Mouse (Mus musculus) forebrain, embryonic 14.5 days (tissue): ENCODE data around the gene Obscn. TPM values are rescaled to one million over a fixed set of nuclear protein-coding genes. Genes with fewer than 3 reads are reported as not detected.

Source experiments
- ATAC-seq: fragments of 200-750 bp; cut with Nextera tagmentation; 2 replicates; pipeline ENCODE4 v1.8.0; 2017; ENCODE audit warnings: mild to moderate bottlenecking, moderate library complexity
- DNase-seq: peaks from one replicate; pipeline ENCODE4 v3.0.0-alpha.2; 2015; ENCODE audit warnings: low spot score
- H3K27ac ChIP-seq: fragments of 300-500 bp; sonication (generic); 2 replicates; pipeline ENCODE4 v1.5.1; 2014; ENCODE audit warnings: low read depth, mild to moderate bottlenecking, control low read depth, low read length, moderate library complexity
- H3K27me3 ChIP-seq: fragments of 300-500 bp; sonication (generic); replicated peaks from 2 replicates; pipeline ENCODE4 v1.6.1; 2014; ENCODE audit warnings: low read length, control low read depth, mixed read lengths; ENCODE audit not compliant: control insufficient read depth, insufficient read depth
- H3K36me3 ChIP-seq: fragments of 300-500 bp; sonication (generic); 2 replicates; pipeline ENCODE4 v1.6.1; 2014; ENCODE audit warnings: low read length, control low read depth; ENCODE audit not compliant: control insufficient read depth, insufficient read depth
- H3K4me1 ChIP-seq: fragments of 300-500 bp; sonication (generic); 2 replicates; pipeline ENCODE4 v1.6.1; 2014; ENCODE audit warnings: antibody characterized with exemption, low read length, control low read depth; ENCODE audit not compliant: control insufficient read depth, insufficient read depth
- H3K4me2 ChIP-seq: fragments of 300-500 bp; sonication (generic); 2 replicates; pipeline ENCODE4 v1.6.1; 2014; ENCODE audit warnings: mild to moderate bottlenecking, control low read depth, low read length
- H3K4me3 ChIP-seq: fragments of 300-500 bp; sonication (generic); 2 replicates; pipeline ENCODE4 v1.5.1; 2014; ENCODE audit warnings: low read depth, low read length, control low read depth
- H3K9ac ChIP-seq: fragments of 300-500 bp; sonication (generic); 2 replicates; pipeline ENCODE4 v1.6.1; 2014; ENCODE audit warnings: mild to moderate bottlenecking, low read length, control low read depth, moderate library complexity
- H3K9me3 ChIP-seq: fragments of 300-500 bp; sonication (generic); replicated peaks from 2 replicates; pipeline ENCODE4 v1.6.1; 2016; ENCODE audit warnings: low read length, control low read depth, mixed read lengths; ENCODE audit not compliant: control insufficient read depth
- WGBS: fragments of 180-500 bp; shearing (Covaris S2); extraction: QIAGEN DNeasy Blood & Tissue Kit; methylation state at CpG from one replicate; pipeline ENCODE4 v1.1.7; 2014; 5-methylcytosine and 5-hydroxymethylcytosine counted together
- polyA plus RNA-seq: library from polyadenylated mRNA; unstranded; fragments of >200 nt; fragmentation: Nextera tagmentation; extraction: Ambion mirVana; gene quantifications from 2 replicates; pipeline ENCODE4 v1.2.1, GENCODE M21; 2014

Gene Obscn
- polyA plus RNA-seq, 1 experiment from 2014 or later: 0.05 TPM

- Histone ChIP-seq H3K4me3 (no peak overlapping the region), H3K4me1 (no peaks in the 10 kb centered on the region), H3K4me2 (no peak overlapping the region), H3K27ac (no peak overlapping the region), H3K9me3 (no peaks in the 10 kb centered on the region), H3K27me3 (no peaks in the 10 kb centered on the region), H3K9ac (no peak overlapping the region), H3K36me3 (no peaks in the 10 kb centered on the region)
- WGBS: 80% methylated on average over 9 of the region's 9 CpGs
- DNase-seq (no peak), ATAC-seq (no peak)
Observed at GRCm38 (mm10) chr11:59051031-59051430, 85.2 kb downstream of the Obscn start.

- no peaks in the 10 kb centered on the region for H3K36me3 ChIP-seq
- DNase-seq (no peak), ATAC-seq (no peak)
Observed at GRCm38 (mm10) chr11:59044703-59045330, 91.4 kb downstream of the Obscn start.

GRCm38 (mm10) chr11:59029003-59029402 lies 107.2 kb downstream of the Obscn start:
- ATAC-seq (no peak), DNase-seq (no peak)
- no peak overlapping the region for H3K27ac ChIP-seq
- no peak overlapping the region for H3K9ac ChIP-seq
- H3K4me2 ChIP-seq: no peak overlapping the region
- 91% methylated on average over 13 of the region's 13 CpGs for WGBS
- H3K9me3 ChIP-seq: no peaks in the 10 kb centered on the region
- no peaks in the 10 kb centered on the region for H3K27me3 ChIP-seq
- H3K36me3 ChIP-seq: no peaks in the 10 kb centered on the region
- H3K4me3 ChIP-seq: no peak overlapping the region
- H3K4me1 ChIP-seq: no peaks in the 10 kb centered on the region

More at GRCm38 (mm10) chr11:59044703-59045330, 91.4 kb downstream of the Obscn start:
- 87% methylated on average over 15 of the region's 15 CpGs for WGBS
- Histone ChIP-seq H3K4me3 (no peak overlapping the region), H3K9ac (no peak overlapping the region), H3K4me1 (no peaks in the 10 kb centered on the region), H3K27ac (no peak overlapping the region), H3K4me2 (no peak overlapping the region), H3K9me3 (no peaks in the 10 kb centered on the region), H3K27me3 (no peaks in the 10 kb centered on the region)

DNA sequence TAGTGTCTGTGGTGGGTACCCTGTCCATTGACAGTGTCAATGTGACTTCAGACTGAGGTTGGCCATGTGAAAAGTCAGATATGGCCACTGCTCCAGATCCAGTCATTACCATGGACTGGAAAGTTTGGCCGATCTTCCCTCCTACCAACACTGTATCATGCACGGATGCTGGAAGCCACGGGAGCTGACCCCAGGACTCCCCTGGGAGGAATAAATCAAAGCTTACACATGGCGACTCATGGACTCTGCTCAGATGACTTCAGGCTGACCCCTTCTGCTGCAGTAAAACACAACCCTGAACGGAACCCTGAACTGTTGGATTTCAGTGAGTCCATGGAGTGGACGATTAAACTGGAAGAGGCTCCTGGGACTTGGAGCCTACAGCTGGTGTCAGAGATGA lies 109.8 kb downstream of the Obscn start:
- H3K4me1 ChIP-seq: no peaks in the 10 kb centered on the region
- no peak overlapping the region for H3K4me2 ChIP-seq
- no peak overlapping the region for H3K9ac ChIP-seq
- ATAC-seq: no peak
- H3K4me3 ChIP-seq: no peak overlapping the region
- H3K27ac ChIP-seq: no peak overlapping the region
- H3K27me3 ChIP-seq: no peaks in the 10 kb centered on the region
- 86% methylated on average over 6 of the region's 6 CpGs for WGBS
- H3K9me3 ChIP-seq: no peaks in the 10 kb centered on the region
- no peak for DNase-seq
- H3K36me3 ChIP-seq: no peaks in the 10 kb centered on the region

- Histone ChIP-seq H3K4me2 (no peak overlapping the region), H3K9me3 (no peaks in the 10 kb centered on the region), H3K36me3 (no peaks in the 10 kb centered on the region), H3K27me3 (no peaks in the 10 kb centered on the region), H3K9ac (no peak overlapping the region), H3K4me1 (no peaks in the 10 kb centered on the region), H3K27ac (no peak overlapping the region), H3K4me3 (no peak overlapping the region)
- DNase-seq (peak; percentile 24), ATAC-seq (no peak)
- WGBS: 38% methylated on average over 9 of the region's 9 CpGs
Observed at GRCm38 (mm10) chr11:59015052-59015451, 121.2 kb downstream of the Obscn start.

DNA sequence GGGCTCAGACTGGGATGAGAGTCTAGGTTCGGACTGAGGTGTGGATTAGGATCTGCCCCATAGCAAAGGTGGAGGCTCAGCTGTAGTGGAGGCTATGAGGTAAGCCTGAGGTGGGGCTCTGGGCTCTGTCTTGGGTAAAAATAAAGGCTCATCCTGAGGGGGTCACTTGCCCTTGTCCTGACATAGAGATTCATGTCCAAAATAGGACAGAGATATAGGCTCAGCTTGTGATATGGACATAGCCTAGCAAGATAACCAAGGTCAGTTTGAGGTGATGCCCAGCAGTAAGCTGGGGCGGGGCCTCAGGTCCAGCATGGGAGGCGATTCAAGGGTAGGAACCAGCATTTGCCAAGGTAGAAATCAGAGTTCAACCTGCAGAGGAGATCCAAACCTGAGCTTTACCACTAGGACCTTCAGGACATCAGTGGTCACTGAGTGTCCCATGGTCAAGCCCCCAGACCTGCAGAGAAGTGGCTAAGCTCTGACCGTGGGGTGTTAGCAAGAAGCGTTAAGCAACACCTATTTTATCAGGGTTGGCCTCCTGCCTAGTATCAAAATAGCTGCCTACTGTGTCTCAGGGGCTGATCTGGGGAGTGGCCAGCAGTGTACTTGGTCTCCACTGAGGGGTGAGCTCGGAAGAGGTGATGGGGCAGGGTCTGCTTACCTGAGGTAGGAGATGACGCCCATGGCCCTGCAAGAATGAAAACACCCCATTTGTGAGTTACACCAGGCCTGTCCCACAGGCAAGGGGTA lies 133.7 kb downstream of the Obscn start:
- H3K27ac ChIP-seq: no peak overlapping the region
- 85% methylated on average over 7 of the region's 7 CpGs for WGBS
- no peak overlapping the region for H3K9ac ChIP-seq
- H3K4me1 ChIP-seq: no peaks in the 10 kb centered on the region
- no peak overlapping the region for H3K4me3 ChIP-seq
- no peaks in the 10 kb centered on the region for H3K36me3 ChIP-seq
- no peaks in the 10 kb centered on the region for H3K27me3 ChIP-seq
- DNase-seq: no peak
- no peaks in the 10 kb centered on the region for H3K9me3 ChIP-seq
- no peak for ATAC-seq
- H3K4me2 ChIP-seq: no peak overlapping the region

DNA sequence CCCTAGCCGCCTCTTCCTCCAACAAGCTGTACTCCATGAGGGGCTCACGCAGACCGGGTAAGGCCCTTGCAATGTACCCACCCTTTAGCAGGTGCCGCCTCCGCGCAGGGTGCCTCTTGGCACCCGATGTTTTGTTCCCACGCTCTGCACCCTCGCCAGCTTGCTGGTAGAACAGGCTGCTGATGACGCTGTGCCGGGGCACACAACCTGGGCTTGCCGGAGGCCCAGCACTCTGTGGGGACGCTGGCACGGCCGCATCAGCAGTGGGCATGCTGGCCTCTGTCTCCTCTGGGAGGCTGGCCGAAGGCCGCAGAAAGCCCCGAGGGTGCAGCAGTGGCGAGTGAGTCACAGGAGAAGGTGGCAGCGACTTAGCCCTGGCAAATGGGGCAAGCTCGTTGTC lies 135.6 kb downstream of the Obscn start:
- H3K4me2 ChIP-seq: no peak overlapping the region
- ATAC-seq (no peak), DNase-seq (no peak)
- H3K27me3 ChIP-seq: no peaks in the 10 kb centered on the region
- no peaks in the 10 kb centered on the region for H3K4me1 ChIP-seq
- H3K9me3 ChIP-seq: no peaks in the 10 kb centered on the region
- H3K4me3 ChIP-seq: no peak overlapping the region
- no peak overlapping the region for H3K9ac ChIP-seq
- no peak overlapping the region for H3K27ac ChIP-seq
- 94% methylated on average over 21 of the region's 21 CpGs for WGBS
- H3K36me3 ChIP-seq: no peaks in the 10 kb centered on the region

GRCm38 (mm10) chr11:58999830-59000229 lies 136.4 kb downstream of the Obscn start:
- Histone ChIP-seq H3K9ac (no peak overlapping the region), H3K4me2 (no peak overlapping the region), H3K4me3 (no peak overlapping the region), H3K9me3 (no peaks in the 10 kb centered on the region), H3K27ac (no peak overlapping the region), H3K36me3 (no peaks in the 10 kb centered on the region), H3K27me3 (no peaks in the 10 kb centered on the region), H3K4me1 (no peaks in the 10 kb centered on the region)
- 76% methylated on average over 6 of the region's 6 CpGs for WGBS
- DNase-seq (no peak), ATAC-seq (no peak)

GRCm38 (mm10) chr11:58999158-58999557 lies 137.0 kb downstream of the Obscn start:
- no peak overlapping the region for H3K27ac ChIP-seq
- 0 out of 2 replicates have a peak, but pooled peaks cover 1% of the 10 kb centered on the region for H3K4me1 ChIP-seq
- no peaks in the 10 kb centered on the region for H3K36me3 ChIP-seq
- no peaks in the 10 kb centered on the region; the same call in 1 of the 2 replicates for H3K27me3 ChIP-seq
- no peak overlapping the region for H3K4me3 ChIP-seq
- 64% methylated on average over 11 of the region's 11 CpGs for WGBS
- DNase-seq (no peak), ATAC-seq (no peak)
- H3K4me2 ChIP-seq: no peak overlapping the region
- no peaks in the 10 kb centered on the region for H3K9me3 ChIP-seq
- no peak overlapping the region for H3K9ac ChIP-seq
